Mouse (Mus musculus) ovary, adult 10 weeks (tissue): ENCODE measurements around the gene Zfy1. TPM values are rescaled to one million over a fixed set of nuclear protein-coding genes. Genes with fewer than 3 reads are reported as not detected.

Experiments used
- polyA plus RNA-seq: library from polyadenylated mRNA; stranded (reverse); fragments of 350-450 nt; fragmentation: Illumina TruSeq; extraction: RNeasy Lipid Tissue Mini Kit (QIAGEN cat#74804); gene quantifications from one replicate; pipeline ENCODE4 v1.2.3, GENCODE M21; 2014

The Zfy1 gene
- not detected for polyA plus RNA-seq

DNA sequence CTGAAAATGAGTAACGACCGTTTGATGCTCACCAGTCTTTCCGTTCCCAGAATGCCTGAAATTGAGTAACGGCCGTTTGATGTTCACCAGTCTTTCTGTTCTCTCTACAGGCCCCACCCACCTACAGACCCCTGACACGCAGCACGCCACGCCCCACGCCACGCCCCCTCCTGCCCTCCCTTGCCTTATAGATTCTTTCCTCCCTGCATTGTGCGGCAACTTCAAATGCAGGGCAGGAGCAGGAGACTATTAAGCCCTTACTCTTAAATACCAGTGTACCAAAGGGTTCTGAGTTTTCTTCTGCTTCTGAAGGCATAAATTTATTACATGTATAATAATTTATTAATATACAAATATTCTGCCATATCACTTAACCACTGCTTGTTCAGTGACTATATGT, at the start of gene Zfy1:
Zfy1 (minus strand) TSS at position 101 of the 400 bp plus-strand sequence.

DNA sequence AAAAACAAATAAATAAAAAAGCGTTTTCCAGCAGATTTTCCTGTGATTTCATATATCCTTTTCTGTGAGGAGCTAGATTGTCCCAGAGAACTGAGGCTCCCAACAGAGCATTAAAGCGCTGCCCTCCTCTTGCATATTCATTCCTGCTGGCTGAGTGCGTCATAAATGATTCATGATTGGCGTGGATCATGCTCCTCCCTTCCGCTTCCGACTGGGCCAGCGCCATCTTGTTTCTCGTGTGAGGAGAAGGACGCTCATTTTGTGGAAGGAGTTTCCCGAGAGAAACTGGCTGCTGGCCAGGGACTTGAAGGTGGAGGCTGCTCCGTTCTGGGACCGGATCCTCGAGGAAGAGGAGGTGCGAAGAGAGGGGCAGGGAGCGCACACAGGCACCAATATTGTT, 21.2 kb upstream of the Zfy1 start, which contains the start of gene Uba1y:
Uba1y (plus strand) TSS at position 254 of the 400 bp plus-strand sequence.

Other genes starting within 250 kb of the Zfy1 start
- not detected for gene Uba1y, start 21.2 kb upstream of the Zfy1 start, polyA plus RNA-seq
- gene Kdm5d, start 100.4 kb upstream of the Zfy1 start, polyA plus RNA-seq, result not detected
- not detected for gene Eif2s3y, start 213.1 kb upstream of the Zfy1 start, polyA plus RNA-seq